Mouse (Mus musculus) olfactory bulb, adult 2 months (tissue): ENCODE measurements at regions not wholly inside any gene's neighbourhood (a gene's known extent, or its start where the extent isn't known, plus 50 kb on each side); places are given as distances from the start of the nearest gene placed in this dataset.

ENCODE experiments used
- H3K27ac ChIP-seq: fragments of 200-500 bp; 2 replicates; pipeline ENCODE4 v1.5.1; 2012; ENCODE audit warnings: low read depth, low read length; ENCODE audit not compliant: insufficient read depth
- H3K4me1 ChIP-seq: fragments of 200-500 bp; 2 replicates; pipeline ENCODE4 v1.6.1; 2012; ENCODE audit warnings: low read length; ENCODE audit not compliant: control insufficient read depth, insufficient read depth
- H3K4me3 ChIP-seq: fragments of 200-500 bp; 2 replicates; pipeline ENCODE4 v1.5.1; 2012; ENCODE audit warnings: mild to moderate bottlenecking, low read depth, low read length, moderate library complexity; ENCODE audit not compliant: insufficient read depth
- CTCF ChIP-seq: fragments of 200-500 bp; IDR thresholded peaks from 2 replicates; pipeline ENCODE4 v1.5.1; 2012; ENCODE audit warnings: low read depth, mild to moderate bottlenecking, low read length, moderate library complexity; ENCODE audit not compliant: insufficient read depth
- POLR2A ChIP-seq: fragments of 200-500 bp; IDR thresholded peaks from 2 replicates; pipeline ENCODE4 v1.6.1; 2012; ENCODE audit warnings: mild to moderate bottlenecking, low read depth, low read length, moderate library complexity; ENCODE audit not compliant: insufficient read depth
- WGBS: fragments of 180-500 bp; shearing (Covaris S2); methylation state at CpG from one replicate; pipeline ENCODE4 v1.1.7; 2018; 5-methylcytosine and 5-hydroxymethylcytosine counted together

DNA sequence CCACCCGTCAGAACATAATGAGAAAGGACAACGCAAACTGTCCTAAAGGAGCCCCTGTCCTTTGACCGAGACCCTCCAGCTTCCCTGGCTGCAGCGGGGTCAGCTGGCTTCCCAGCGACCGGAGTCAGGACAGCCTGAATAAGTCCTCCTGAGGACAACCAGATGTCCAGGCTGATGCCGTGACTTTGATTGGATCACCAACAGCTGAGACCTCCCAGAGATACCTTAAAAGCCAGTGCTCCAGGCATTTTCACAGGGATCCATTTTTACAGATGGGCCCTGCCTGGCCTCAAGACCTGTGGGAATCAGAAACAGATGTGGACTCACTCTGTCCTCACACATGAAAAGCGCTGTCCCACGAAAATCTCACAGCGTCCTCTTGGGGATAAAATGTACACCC, 158.7 kb upstream of the Foxq1 start:
- no peak for TF ChIP-seq CTCF
- TF ChIP-seq POLR2A = no peak
- Histone ChIP-seq H3K4me1 (no peaks in the 10 kb centered on the region), H3K27ac (no peak overlapping the region), H3K4me3 (no peak overlapping the region)
- WGBS = 86% methylated on average over 10 of the region's 10 CpGs

DNA sequence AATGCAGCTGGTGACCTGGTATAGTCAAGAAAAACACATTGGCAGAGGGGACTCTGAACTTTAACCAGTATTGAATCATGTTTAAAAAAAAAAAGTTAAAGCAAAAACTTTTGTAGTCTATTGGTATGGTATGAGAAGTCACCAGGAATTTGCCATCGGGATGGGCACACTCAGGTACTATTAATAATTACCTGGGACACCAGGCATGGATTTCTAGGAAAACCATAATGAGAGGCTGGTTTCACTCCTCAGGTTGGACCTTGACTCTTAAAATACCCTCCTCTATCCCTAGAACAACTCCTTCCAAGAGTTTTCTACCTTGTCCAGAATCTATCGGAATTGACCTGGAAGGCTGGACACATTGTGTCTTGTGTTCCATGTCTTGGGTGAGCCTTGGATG, 155.5 kb upstream of the Foxq1 start:
- H3K4me1 ChIP-seq = no peaks in the 10 kb centered on the region
- TF ChIP-seq CTCF (no peak), POLR2A (no peak)
- no peak overlapping the region for H3K27ac ChIP-seq
- WGBS = 97% methylated on average over 2 of the region's 2 CpGs
- H3K4me3 ChIP-seq = no peak overlapping the region

DNA sequence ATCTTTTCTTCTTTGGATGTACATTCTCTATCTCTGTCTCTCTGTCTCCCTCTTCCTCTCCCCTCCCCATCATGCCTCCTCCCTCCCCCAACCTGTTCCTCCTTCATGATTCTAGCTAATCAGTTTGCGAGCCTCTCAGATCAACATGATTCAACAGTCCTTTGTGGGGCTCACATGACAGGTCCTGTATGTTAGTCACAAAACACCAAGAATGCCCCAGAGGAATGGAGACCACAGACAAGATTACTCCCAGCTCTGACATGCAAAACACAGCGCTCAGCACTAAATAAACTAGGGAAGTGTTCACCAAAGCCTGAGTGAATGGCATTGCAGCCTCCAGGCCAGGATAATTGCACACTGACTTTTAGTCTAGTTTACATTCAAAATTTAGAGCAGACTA, 150.6 kb upstream of the Foxq1 start:
- Histone ChIP-seq H3K4me1 (no peaks in the 10 kb centered on the region), H3K27ac (no peak overlapping the region), H3K4me3 (no peak overlapping the region)
- 81% methylated on average over 2 of the region's 2 CpGs for WGBS
- TF ChIP-seq POLR2A (no peak), CTCF (no peak)

DNA sequence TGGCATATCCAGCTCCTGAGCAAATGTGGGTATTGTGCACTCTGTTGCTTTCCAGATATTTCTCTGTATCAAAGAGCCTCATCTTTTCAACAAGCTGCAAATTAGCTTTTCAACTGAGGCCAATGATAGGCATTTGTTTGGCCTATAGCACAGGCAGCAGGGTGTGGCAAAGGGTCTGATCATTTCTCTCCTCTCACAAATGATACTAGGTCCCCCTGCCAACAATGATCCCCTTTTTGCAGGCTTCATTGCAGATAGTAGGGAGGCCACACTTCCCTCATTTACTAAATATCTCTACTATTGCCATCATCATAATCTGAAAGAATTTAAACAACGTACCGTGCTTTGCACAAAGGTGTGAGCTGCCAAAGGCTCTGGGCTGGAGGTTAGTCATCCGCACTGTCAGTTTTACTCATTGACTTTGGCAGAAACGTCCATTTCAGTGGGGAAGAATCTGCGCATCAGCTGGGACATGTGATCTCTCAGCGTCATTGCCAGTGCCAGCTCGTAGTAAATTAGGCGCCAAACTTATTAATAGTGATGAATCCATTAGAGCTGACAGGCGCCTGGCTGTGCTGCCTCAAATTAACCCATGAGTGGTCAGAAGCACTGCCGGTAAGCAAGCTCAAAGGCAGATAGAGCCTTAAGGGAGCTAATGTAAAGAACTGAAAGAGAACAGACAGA, 147.4 kb upstream of the Foxq1 start:
- Histone ChIP-seq H3K27ac (no peak overlapping the region), H3K4me3 (no peak overlapping the region), H3K4me1 (no peaks in the 10 kb centered on the region)
- TF ChIP-seq POLR2A = no peak
- TF ChIP-seq CTCF = no peak
- WGBS = 36% methylated on average over 10 of the region's 10 CpGs

DNA sequence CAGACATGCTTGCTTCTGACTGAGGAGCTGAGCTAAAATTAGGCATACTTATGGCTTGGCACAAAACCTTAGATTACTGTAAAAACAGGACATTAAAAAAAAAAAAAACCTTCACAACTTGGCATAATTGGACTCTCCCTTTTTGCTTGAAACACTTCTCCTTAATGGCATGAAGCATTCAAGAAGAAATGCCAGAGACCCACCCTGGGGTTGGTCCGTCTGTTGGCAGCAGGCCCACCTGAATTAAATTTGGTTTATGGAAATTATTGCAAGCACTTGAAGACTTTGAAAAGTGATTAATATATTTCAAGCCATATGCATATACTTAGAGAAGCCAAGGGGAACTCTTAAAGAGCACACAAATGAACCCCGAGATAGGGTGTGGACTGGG, 146.8 kb upstream of the Foxq1 start:
- H3K4me1 ChIP-seq = no peaks in the 10 kb centered on the region
- TF ChIP-seq CTCF (no peak), POLR2A (no peak)
- H3K27ac ChIP-seq = no peak overlapping the region
- H3K4me3 ChIP-seq = no peak overlapping the region
- 78% methylated on average over 2 of the region's 2 CpGs for WGBS

DNA sequence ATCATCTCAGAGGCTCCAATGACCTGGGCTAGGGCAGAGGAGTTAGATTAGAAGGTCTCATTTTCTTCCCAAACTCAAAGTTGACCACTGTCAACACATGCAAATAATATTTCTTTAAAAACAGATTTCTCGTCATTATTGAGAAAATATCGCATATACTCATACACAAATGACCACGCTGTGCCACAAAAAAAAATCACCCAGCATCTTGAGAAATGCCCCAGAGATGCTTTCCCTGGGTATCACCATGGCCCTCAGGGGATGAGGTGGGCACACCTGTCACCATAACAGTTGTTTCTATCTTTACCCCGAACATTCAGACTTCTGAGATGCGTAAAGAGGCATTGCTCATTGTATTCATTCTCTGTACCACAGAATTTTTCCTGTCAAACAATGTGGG, 134.4 kb upstream of the Foxq1 start:
- H3K4me3 ChIP-seq = no peak overlapping the region
- WGBS = 93% methylated on average over 5 of the region's 5 CpGs

DNA sequence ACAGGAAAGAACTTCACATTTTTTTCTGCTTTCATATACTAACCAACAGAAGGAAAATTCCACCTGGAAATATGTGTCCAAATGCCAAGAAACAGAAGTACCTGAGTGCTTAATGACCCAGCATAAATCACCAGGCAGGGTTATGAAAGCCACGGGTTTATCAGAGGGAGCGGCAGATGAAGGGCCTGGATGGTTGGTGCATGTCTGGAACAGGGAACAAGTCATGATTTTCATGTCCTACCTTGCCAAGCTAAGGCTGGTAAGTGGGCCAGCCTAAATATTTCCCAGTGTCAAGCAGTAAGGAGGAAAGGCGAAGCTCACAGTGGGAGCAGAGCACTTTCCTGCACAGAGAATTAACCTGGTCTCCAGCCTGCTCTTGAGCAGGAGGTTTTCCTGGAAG, 132.3 kb upstream of the Foxq1 start:
- Histone ChIP-seq H3K4me1 (no peaks in the 10 kb centered on the region), H3K4me3 (no peak overlapping the region), H3K27ac (no peak overlapping the region)
- TF ChIP-seq CTCF (no peak), POLR2A (no peak)
- WGBS = 94% methylated on average over 3 of the region's 3 CpGs

More for the DNA sequence above, 134.4 kb upstream of the Foxq1 start:
- TF ChIP-seq CTCF (no peak), POLR2A (no peak)
- no peaks in the 10 kb centered on the region for H3K4me1 ChIP-seq
- no peak overlapping the region for H3K27ac ChIP-seq

DNA sequence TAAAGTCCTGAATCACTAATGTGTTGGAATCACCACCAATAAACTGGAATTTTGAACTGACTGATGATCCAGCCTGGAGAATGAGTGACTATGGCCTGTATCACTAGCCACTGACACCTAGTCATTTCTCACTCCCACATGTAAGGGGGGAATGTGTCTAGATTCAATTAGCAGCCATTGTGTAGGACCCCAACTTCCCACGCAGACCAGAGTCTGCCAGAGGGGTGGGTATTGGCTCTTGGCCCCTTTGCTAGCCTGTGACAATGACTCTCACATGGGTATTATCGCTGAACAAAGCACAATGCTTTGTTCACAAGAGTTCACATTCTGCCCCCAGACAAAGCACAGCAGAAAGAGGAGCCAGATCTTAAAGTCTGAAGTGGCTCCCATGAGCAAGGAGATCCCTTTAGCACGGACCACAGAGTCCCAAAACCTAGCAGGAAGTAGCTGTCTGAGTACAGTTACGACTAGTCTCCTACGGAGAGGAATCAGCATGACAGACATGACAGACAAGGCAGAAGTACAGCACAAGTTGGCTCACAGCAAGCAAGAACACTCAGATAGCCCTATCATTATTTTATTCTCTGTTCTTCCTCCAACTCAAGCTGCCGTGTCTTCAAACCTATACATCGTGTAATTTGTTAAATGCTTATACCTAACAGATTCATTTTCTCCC, 130.0 kb upstream of the Foxq1 start:
- no peaks in the 10 kb centered on the region for H3K4me1 ChIP-seq
- H3K27ac ChIP-seq = no peak overlapping the region
- 70% methylated on average over 7 of the region's 7 CpGs for WGBS
- TF ChIP-seq CTCF = no peak
- no peak for TF ChIP-seq POLR2A
- H3K4me3 ChIP-seq = no peak overlapping the region

DNA sequence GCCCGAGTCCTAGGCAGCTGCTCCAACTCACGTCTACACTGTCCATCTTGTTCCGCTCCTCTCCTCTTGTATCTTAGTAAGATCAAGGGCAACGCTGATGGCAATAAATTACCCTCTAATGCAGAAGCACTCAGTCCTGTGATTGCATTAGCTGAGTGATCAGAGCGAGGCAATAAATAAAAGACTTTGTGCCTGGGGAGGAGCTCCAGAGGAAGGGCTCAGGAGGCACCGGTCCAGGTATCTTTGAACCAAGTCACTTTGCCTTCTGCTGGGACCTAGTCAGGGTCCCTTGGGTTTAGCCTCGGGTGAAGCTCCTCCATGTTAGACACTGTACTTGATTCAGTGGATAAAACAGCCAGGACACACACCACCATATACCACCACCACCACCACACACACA, 119.5 kb upstream of the Foxq1 start:
- 90% methylated on average over 7 of the region's 7 CpGs for WGBS
- H3K4me1 ChIP-seq = 0 out of 2 replicates have a peak, but pooled peaks cover 3% of the 10 kb centered on the region
- H3K27ac ChIP-seq = no peak overlapping the region
- TF ChIP-seq CTCF = no peak
- no peak for TF ChIP-seq POLR2A
- H3K4me3 ChIP-seq = no peak overlapping the region
